Mouse (Mus musculus) thymus, adult 2 months (tissue): ENCODE measurements around the gene Dennd1a.

Source experiments
- CTCF ChIP-seq: fragments of 200-500 bp; IDR thresholded peaks from 2 replicates; pipeline ENCODE4 v1.5.1; 2012; ENCODE audit warnings: mild to moderate bottlenecking, control low read depth, low read length, moderate library complexity, borderline replicate concordance; ENCODE audit not compliant: control insufficient read depth, poor library complexity, insufficient read depth; ENCODE audit errors: extremely low read depth
- POLR2A ChIP-seq: fragments of 200-500 bp; IDR thresholded peaks from 2 replicates; pipeline ENCODE4 v1.6.1; 2012; ENCODE audit warnings: mild to moderate bottlenecking, low read length, control low read depth, moderate library complexity; ENCODE audit not compliant: control insufficient read depth, poor library complexity, insufficient read depth; ENCODE audit errors: extremely low read depth

GRCm38 (mm10) chr2:38139536-38139935 is 147.7 kb downstream of the Dennd1a start:
- no peak for TF ChIP-seq CTCF
- no peak for TF ChIP-seq POLR2A
